Mouse (Mus musculus): Measurements from ENCODE around the gene Col18a1.

The Col18a1 gene

DNA sequence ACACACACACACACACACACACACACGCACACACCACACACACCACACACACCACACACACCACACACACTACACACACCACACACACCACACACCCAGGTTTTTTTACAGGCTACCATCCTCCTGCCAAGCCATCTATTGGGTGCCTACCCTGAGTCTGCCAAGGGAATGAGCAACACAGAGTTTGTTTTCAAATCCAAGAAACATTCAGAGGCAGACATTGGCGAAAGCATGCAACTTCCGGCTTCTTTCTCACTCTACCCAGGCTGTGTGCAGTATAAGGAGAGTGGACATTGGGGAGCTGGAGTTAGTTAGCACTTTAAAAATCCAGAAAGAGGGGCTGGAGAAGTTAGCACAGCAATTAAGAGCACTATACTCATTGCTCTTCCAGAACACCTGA, 157.7 kb downstream of the Col18a1 start:
- TF ChIP-seq GATA4 (IDR thresholded peaks at IDR 0.05; ENCODE audit: insufficient replicate concordance, low read length), result no peak

DNA sequence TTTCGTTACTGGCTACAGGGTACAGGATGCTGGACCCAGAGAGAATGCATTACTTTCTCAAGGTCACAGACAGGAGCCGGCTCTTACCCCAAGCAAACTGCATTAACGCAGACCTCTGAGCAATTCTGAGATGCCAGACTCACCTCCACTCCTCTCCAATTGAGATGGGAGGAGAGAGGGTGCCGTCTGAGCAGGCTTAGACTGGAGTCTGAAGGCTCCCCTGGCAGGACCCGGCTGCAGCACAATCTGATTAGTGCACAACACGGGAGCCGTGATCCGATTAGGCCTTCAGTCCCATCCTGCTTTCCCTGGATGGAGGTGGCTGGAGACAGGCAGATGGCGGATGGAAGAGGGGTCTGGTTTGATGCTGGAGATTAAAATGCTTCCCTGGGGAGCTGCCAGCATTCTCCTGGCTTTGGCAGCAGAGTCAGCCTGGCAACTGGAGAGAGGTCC, 158.2 kb downstream of the Col18a1 start:
- no peak for TF ChIP-seq GATA4 (IDR thresholded peaks at IDR 0.05; ENCODE audit: insufficient replicate concordance, low read length)

DNA sequence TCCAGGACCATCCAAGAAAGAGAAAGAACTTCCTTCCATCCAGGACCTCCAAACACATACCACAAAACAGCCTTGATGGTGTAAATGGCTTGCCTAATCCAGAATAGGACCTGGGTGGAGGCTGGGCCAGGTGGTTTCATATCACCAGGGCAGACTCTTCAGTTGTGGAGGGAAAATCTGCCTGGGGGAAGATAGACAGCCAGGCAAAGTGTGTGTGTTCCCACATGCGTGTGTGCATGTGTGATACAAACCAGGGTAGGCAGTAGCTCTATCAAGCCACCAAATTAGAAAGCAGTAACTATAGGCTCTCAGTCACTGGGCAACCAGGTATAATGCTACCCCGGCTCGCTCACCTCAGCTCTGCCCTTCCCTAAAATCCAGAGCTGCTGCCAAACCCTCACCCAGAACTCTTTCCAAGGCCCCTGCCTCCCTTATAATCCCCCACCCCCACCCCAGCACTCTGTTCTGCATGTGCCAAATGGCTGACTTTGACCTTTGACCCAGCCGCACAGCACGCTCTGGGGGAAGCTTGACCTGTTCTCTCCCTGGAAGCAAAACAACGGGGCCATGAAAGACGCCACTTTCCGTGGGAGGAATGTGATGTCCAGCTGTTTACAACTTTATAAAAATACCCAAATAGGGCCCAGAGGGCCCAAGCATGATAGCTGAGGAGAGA, 158.8 kb downstream of the Col18a1 start:
- no peak for TF ChIP-seq GATA4 (IDR thresholded peaks at IDR 0.05; ENCODE audit: insufficient replicate concordance, low read length)

DNA sequence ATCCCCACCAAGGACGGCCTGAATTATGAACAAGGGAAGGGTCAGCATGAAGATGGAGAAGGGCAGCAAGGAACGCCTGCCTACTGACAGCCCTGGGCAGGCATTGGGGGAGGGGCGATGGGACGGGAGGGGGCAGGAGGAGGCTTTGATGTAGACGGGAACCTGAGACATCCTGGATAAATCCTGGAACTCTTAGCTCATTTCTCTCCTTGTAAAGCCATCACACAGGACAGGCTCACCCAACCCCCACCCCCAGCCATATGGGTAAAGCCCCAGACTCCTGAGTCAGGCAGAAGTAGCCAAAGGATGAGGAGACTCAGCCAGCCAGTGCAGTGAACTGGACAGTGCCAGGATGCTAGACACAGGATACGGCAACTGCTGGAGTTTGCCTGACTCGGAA, 161.4 kb downstream of the Col18a1 start:
- TF ChIP-seq GATA4 (IDR thresholded peaks at IDR 0.05; ENCODE audit: insufficient replicate concordance, low read length), result no peak

Measured in liver, adult (tissue).